Mouse (Mus musculus) midbrain, embryonic 12.5 days (tissue): ENCODE measurements around the gene Neurl4. TPM values are rescaled to one million over a fixed set of nuclear protein-coding genes. Genes with fewer than 3 reads are reported as not detected.
"Not testable (repeated sequence)": the region's sequence is repeated elsewhere in the genome, so short reads cannot be mapped to it uniquely, and the experiment has no call there.

ENCODE experiments used
- ATAC-seq: fragments of 200-750 bp; cut with Nextera tagmentation; 2 replicates; pipeline ENCODE4 v1.8.0; 2017; ENCODE audit warnings: low read depth, moderate TSS enrichment, moderate library complexity; ENCODE audit not compliant: low FRiP score
- H3K27ac ChIP-seq: fragments of 300-500 bp; sonication (generic); replicated peaks from 2 replicates; pipeline ENCODE4 v1.5.1; 2016; ENCODE audit warnings: mild to moderate bottlenecking
- H3K27me3 ChIP-seq: fragments of 300-500 bp; sonication (generic); 2 replicates; pipeline ENCODE4 v1.6.1; 2016; ENCODE audit warnings: mild to moderate bottlenecking
- H3K36me3 ChIP-seq: fragments of 300-500 bp; sonication (generic); 2 replicates; pipeline ENCODE4 v1.6.1; 2016
- H3K4me1 ChIP-seq: fragments of 300-500 bp; sonication (generic); 2 replicates; pipeline ENCODE4 v1.6.1; 2016
- H3K4me2 ChIP-seq: fragments of 300-500 bp; sonication (generic); replicated peaks from 2 replicates; pipeline ENCODE4 v1.6.1; 2016; ENCODE audit warnings: mild to moderate bottlenecking, moderate library complexity
- H3K4me3 ChIP-seq: fragments of 300-500 bp; sonication (generic); 2 replicates; pipeline ENCODE4 v1.5.1; 2016; ENCODE audit warnings: mild to moderate bottlenecking
- H3K9ac ChIP-seq: fragments of 300-500 bp; sonication (generic); replicated peaks from 2 replicates; pipeline ENCODE4 v1.6.1; 2016; ENCODE audit warnings: mild to moderate bottlenecking, moderate library complexity
- H3K9me3 ChIP-seq: fragments of 300-500 bp; sonication (generic); 2 replicates; pipeline ENCODE4 v1.6.1; 2016; ENCODE audit warnings: mild to moderate bottlenecking
- WGBS: fragments of 180-500 bp; shearing (Covaris S2); methylation state at CpG from one replicate; pipeline ENCODE4 v1.1.7; 2016; 5-methylcytosine and 5-hydroxymethylcytosine counted together
- microRNA-seq: library from miRNA; unstranded; fragments of <30 nt; microRNA quantifications from one replicate; pipeline ENCODE4, GENCODE M21; 2017
- polyA plus RNA-seq: library from polyadenylated mRNA; unstranded; fragments of >200 nt; fragmentation: Nextera tagmentation; extraction: Ambion mirVana; gene quantifications from 2 replicates; pipeline ENCODE4 v1.2.1, GENCODE M21; 2016

The Neurl4 gene
- polyA plus RNA-seq, 1 experiment from 2014 or later: 19.3 TPM

DNA sequence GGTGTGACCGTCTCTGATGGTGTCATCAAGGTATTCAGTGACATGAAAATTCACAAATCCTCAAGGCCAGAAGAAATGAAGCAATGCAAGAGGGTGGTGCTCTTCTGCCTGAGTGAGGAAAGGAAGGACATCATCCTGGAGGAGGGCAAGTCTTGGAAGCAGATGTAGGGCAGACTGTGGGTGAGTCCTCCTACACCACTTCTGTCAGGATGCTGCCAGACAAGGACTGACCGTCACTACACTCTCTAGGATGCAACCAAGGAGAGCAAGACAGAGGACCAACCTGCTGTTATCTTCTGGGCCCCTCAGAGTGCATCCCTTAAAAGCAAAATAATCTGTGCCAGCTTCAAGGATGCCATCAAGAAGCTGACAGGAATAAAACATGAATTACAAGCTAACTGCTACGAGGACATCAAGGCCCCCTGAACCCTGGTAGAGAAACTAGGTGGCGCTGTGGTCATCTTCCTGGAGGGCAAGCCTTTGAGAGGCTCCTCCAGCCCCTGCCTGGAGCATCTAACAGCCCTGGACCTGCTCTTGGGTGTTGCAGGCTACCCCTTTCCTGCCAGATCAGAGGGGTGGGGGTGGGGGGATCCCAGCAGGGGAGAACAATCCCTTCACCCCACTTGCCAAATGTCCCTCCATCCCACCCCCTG lies 50.1 kb downstream of the Neurl4 start:
- no peak overlapping the region for H3K4me2 ChIP-seq
- no peak overlapping the region for H3K4me3 ChIP-seq
- H3K27me3 ChIP-seq: peaks cover 16% of the 10 kb centered on the region
- WGBS: 40% methylated on average over 4 of the region's 4 CpGs
- H3K9ac ChIP-seq: no peak overlapping the region
- ATAC-seq: no peak
- H3K4me1 ChIP-seq: peaks cover 17% of the 10 kb centered on the region
- no peaks in the 10 kb centered on the region for H3K36me3 ChIP-seq
- no peak overlapping the region for H3K27ac ChIP-seq
- no peaks in the 10 kb centered on the region for H3K9me3 ChIP-seq

DNA sequence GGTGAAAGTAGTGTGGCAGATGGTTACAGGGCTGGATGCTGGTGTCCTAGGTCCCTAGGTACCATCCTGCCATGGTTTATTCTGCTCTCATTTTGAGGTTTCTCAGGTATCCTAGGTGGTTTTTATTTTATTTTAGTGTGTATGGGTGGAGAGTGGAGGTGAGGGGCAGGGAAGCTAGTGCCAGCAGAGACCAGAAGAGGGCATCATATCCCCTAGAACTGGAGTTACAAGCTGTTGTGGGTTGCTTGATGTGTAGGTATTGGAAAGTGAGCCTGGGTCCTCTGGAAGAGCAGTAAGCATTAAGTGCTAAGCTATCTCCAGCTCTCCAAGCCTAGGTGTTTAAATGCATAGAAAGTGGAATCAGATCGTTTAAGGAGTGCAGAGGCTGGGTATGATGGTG lies 51.4 kb downstream of the Neurl4 start:
- Histone ChIP-seq H3K9me3 (no peaks in the 10 kb centered on the region), H3K4me1 (peaks cover 14% of the 10 kb centered on the region), H3K36me3 (no peaks in the 10 kb centered on the region), H3K9ac (no peak overlapping the region), H3K27ac (no peak overlapping the region), H3K4me3 (no peak overlapping the region), H3K27me3 (peaks cover 16% of the 10 kb centered on the region), H3K4me2 (no peak overlapping the region)
- 46% methylated on average over 1 of the region's 1 CpGs for WGBS
- no peak for ATAC-seq

DNA sequence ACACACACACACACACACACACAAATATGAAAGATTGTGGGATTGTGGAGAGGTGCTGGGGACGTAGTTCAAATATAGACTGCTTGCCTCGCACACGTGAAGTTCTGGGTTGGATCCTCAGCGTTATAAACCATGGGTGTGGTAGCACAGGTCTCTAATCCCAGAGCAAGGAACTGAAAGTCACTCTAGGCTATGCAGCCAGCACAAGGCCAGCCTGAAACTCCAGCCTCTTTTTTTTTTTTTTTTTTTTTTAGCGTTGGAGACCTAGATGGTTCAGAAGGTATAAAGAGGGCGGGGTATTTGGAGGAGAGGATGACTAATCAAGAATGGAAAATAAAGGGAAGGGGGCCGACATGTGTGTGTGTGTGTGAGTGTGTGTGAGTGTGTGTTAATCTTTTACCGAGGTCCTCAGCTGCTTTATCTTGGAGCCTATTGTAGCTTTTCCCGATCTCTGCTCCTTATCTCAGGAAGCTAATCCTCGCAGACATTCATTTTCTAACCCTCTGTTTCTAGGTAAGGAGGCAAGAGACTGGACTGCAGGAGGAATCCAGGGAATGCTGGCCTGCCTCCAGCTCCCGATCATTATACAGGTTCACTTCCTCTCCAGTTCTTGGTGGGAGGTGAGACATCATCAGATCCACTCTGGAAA lies 52.5 kb downstream of the Neurl4 start:
- peaks cover 21% of the 10 kb centered on the region for H3K27me3 ChIP-seq
- no peak overlapping the region for H3K4me2 ChIP-seq
- WGBS: 71% methylated on average over 11 of the region's 11 CpGs
- no peak for ATAC-seq
- H3K36me3 ChIP-seq: no peaks in the 10 kb centered on the region
- no peak overlapping the region for H3K9ac ChIP-seq
- no peak overlapping the region for H3K4me3 ChIP-seq
- no peaks in the 10 kb centered on the region for H3K9me3 ChIP-seq
- no peak overlapping the region for H3K27ac ChIP-seq
- H3K4me1 ChIP-seq: peaks cover 4% of the 10 kb centered on the region

DNA sequence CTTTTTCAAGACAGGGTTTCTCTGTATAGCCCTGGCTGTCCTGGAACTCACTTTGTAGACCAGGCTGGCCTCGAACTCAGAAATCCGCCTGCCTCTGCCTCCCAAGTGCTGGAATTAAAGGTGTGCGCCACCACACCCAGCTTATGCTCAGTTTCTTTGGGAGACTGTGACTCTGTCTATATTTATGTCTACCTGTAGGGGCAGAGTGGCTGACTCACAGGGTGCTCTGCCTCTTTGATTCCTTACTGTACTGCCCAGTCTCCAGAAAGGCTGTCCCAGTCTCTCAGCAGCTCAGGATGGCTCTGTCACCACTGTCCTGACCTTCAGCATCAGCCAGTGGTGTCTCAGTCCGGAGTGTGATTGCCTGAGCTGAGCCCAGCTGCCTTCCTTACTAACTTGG lies 54.7 kb downstream of the Neurl4 start:
- not testable (repeated sequence) for H3K4me3 ChIP-seq, H3K36me3 ChIP-seq, H3K9me3 ChIP-seq, H3K4me2 ChIP-seq, H3K4me1 ChIP-seq, ATAC-seq, H3K27ac ChIP-seq, H3K9ac ChIP-seq
- 75% methylated on average over 4 of the region's 4 CpGs for WGBS
- H3K27me3 ChIP-seq: peaks cover 16% of the 10 kb centered on the region

DNA sequence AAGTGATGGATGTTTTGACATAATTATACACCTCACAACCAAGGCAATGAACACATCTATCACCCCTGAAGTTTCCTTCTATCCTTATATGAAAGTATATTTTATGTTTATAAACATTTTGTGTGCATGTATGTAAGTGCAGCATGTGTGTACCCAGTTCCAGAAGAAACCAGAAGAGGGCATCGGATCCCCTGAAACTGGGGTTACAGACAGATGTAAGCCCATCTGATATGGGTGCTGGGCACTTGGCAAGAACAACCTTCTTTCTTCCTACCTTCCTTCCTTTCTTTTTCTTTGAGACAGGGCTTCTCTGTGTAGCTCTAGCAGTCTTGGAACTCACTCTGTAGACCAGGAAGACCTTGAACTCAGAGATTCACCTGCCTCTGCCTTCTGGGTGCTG lies 55.3 kb downstream of the Neurl4 start:
- H3K4me1 ChIP-seq: no peaks in the 10 kb centered on the region
- WGBS: 88% methylated on average over 1 of the region's 1 CpGs
- no peak for ATAC-seq
- peaks cover 21% of the 10 kb centered on the region for H3K27me3 ChIP-seq
- no peaks in the 10 kb centered on the region for H3K36me3 ChIP-seq
- no peak overlapping the region for H3K4me3 ChIP-seq
- no peak overlapping the region for H3K9ac ChIP-seq
- no peak overlapping the region for H3K27ac ChIP-seq
- H3K4me2 ChIP-seq: no peak overlapping the region
- H3K9me3 ChIP-seq: no peaks in the 10 kb centered on the region

DNA sequence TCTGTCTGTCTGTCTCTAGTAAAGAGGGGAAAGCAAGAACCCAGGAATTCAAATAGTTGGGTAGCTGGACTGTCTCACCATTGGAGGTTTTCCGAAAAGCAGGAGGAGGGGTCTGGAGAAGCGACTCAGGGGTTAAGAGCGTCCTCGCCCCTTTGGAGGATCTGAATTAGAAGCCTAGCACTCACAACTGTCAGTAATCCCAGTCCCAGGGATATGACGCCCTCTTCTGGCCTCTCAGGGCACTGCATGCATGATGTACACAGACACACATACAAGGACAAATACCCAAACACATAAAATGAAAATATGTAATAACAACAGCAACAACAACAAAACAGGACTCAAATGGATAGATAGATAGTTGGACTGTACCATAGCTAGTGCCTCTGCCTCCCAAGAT lies 59.7 kb downstream of the Neurl4 start:
- Histone ChIP-seq H3K4me3 (no peak overlapping the region), H3K9ac (no peak overlapping the region), H3K27me3 (peaks cover 51% of the 10 kb centered on the region), H3K4me2 (no peak overlapping the region), H3K27ac (no peak overlapping the region), H3K9me3 (no peaks in the 10 kb centered on the region), H3K4me1 (no peaks in the 10 kb centered on the region), H3K36me3 (no peaks in the 10 kb centered on the region)
- WGBS: 29% methylated on average over 5 of the region's 5 CpGs
- ATAC-seq: no peak

DNA sequence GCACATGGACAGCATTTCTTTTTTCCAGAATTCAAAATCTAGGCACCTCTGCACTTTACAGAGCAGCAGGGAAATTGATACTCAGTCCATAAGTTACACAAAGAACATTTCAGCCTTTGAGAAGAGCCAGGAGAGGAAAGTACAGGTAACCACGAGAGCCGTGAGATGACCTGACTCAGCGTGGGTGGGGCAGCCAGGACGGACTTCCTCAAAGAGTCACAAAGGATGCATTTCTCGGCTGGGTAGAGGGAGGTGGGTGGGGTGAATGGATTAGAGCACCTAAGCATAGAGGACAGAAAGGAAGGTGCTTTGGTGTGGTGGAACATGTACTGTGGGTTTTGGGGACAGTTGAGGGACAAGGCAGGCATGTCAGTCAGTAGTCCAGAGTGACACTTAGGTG lies 61.0 kb downstream of the Neurl4 start:
- Histone ChIP-seq H3K4me1 (peaks cover 10% of the 10 kb centered on the region), H3K9ac (no peak overlapping the region), H3K4me3 (no peak overlapping the region), H3K9me3 (no peaks in the 10 kb centered on the region), H3K4me2 (no peak overlapping the region), H3K27ac (no peak overlapping the region), H3K27me3 (peaks cover 63% of the 10 kb centered on the region), H3K36me3 (no peaks in the 10 kb centered on the region)
- ATAC-seq: no peak
- 57% methylated on average over 5 of the region's 5 CpGs for WGBS

Small RNA genes lying within 50 kb of the gene (microRNA-seq; reads per million reads assigned to microRNA genes)
- not detected for gene Mir6924

Other genes starting within 250 kb of the Neurl4 start
- gene Sox15, start 245.8 kb upstream of the Neurl4 start, polyA plus RNA-seq: not detected in 2 replicates
- gene Mpdu1, start 238.4 kb upstream of the Neurl4 start, polyA plus RNA-seq: 79.4 and 79.9 TPM in 2 replicates
- gene Cd68, start 234.9 kb upstream of the Neurl4 start, polyA plus RNA-seq: 7.1 and 7.2 TPM in 2 replicates
- gene Eif4a1, start 228.6 kb upstream of the Neurl4 start, polyA plus RNA-seq: 608 and 698 TPM in 2 replicates
- gene Senp3, start 219.0 kb upstream of the Neurl4 start, polyA plus RNA-seq: 108 and 113 TPM in 2 replicates
- 0.41 and 0.77 TPM in 2 replicates for gene Tnfsf13, start 215.3 kb upstream of the Neurl4 start, polyA plus RNA-seq
- gene Tnfsf12, start 205.2 kb upstream of the Neurl4 start, polyA plus RNA-seq: 2.2 and 2.9 TPM in 2 replicates
- 0.65 and 1.3 TPM in 2 replicates for gene Tnfsfm13, start 205.0 kb upstream of the Neurl4 start, polyA plus RNA-seq
- gene Polr2a, start 142.4 kb upstream of the Neurl4 start, polyA plus RNA-seq: 32.0 and 37.1 TPM in 2 replicates
- 0.18 and 0.27 TPM in 2 replicates for gene Slc35g3, start 139.1 kb upstream of the Neurl4 start, polyA plus RNA-seq
- gene Zbtb4, start 135.2 kb upstream of the Neurl4 start, polyA plus RNA-seq: 2.0 TPM in 2 replicates
- 1.3 and 1.7 TPM in 2 replicates for gene Chrnb1, start 105.1 kb upstream of the Neurl4 start, polyA plus RNA-seq
- gene Fgf11, start 99.2 kb upstream of the Neurl4 start, polyA plus RNA-seq: 2.7 and 2.9 TPM in 2 replicates
- gene Tmem102, start 95.4 kb upstream of the Neurl4 start, polyA plus RNA-seq: 0.42 and 1.2 TPM in 2 replicates
- gene Gm39566, start 85.8 kb upstream of the Neurl4 start, polyA plus RNA-seq: not detected in 2 replicates
- not detected in 2 replicates for gene Spem2, start 82.6 kb upstream of the Neurl4 start, polyA plus RNA-seq
- gene Spem1, start 78.9 kb upstream of the Neurl4 start, polyA plus RNA-seq: 0.46 TPM in 1 of 2 replicates, not detected in the other
- 14.2 and 14.6 TPM in 2 replicates for gene Nlgn2, start 63.3 kb upstream of the Neurl4 start, polyA plus RNA-seq
- gene Tmem256, start 62.6 kb upstream of the Neurl4 start, polyA plus RNA-seq: 284 and 302 TPM in 2 replicates
- 62.9 and 70.1 TPM in 2 replicates for gene Plscr3, start 54.7 kb upstream of the Neurl4 start, polyA plus RNA-seq
- gene Tnk1, start 42.3 kb upstream of the Neurl4 start, polyA plus RNA-seq: 0.19 and 0.21 TPM in 2 replicates
- not detected in 2 replicates for gene Tmem95, start 23.1 kb upstream of the Neurl4 start, polyA plus RNA-seq
- gene Kctd11, start 19.7 kb upstream of the Neurl4 start, polyA plus RNA-seq: 2.7 and 3.3 TPM in 2 replicates
- gene Acap1, start 5.5 kb upstream of the Neurl4 start, polyA plus RNA-seq: 0.50 and 0.73 TPM in 2 replicates
- 21.8 and 23.2 TPM in 2 replicates for gene 2810408A11Rik, start 85 bp upstream of the Neurl4 start, polyA plus RNA-seq
- gene Gps2, start 12.8 kb downstream of the Neurl4 start, polyA plus RNA-seq: 93.1 and 97.6 TPM in 2 replicates
- gene Eif5a, start 20.9 kb downstream of the Neurl4 start, polyA plus RNA-seq: 1,395 and 1,465 TPM in 2 replicates
- gene Ybx2, start 34.7 kb downstream of the Neurl4 start, polyA plus RNA-seq: 5.0 and 5.6 TPM in 2 replicates
- 8.9 and 9.9 TPM in 2 replicates for gene Slc2a4, start 47.1 kb downstream of the Neurl4 start, polyA plus RNA-seq
- 2.9 and 3.7 TPM in 2 replicates for gene Cldn7, start 63.7 kb downstream of the Neurl4 start, polyA plus RNA-seq
- 21.4 and 27.5 TPM in 2 replicates for gene Ctdnep1, start 80.1 kb downstream of the Neurl4 start, polyA plus RNA-seq
- 127 and 131 TPM in 2 replicates for gene Elp5, start 81.4 kb downstream of the Neurl4 start, polyA plus RNA-seq
- gene Gabarap, start 90.1 kb downstream of the Neurl4 start, polyA plus RNA-seq: 552 and 567 TPM in 2 replicates
- gene Phf23, start 94.7 kb downstream of the Neurl4 start, polyA plus RNA-seq: 89.4 and 96.5 TPM in 2 replicates
- 45.3 and 49.2 TPM in 2 replicates for gene Dvl2, start 99.5 kb downstream of the Neurl4 start, polyA plus RNA-seq
- 50.7 and 57.9 TPM in 2 replicates for gene Acadvl, start 114.3 kb downstream of the Neurl4 start, polyA plus RNA-seq
- 23.9 and 30.2 TPM in 2 replicates for gene Dlg4, start 115.9 kb downstream of the Neurl4 start, polyA plus RNA-seq
- gene Asgr1, start 153.0 kb downstream of the Neurl4 start, polyA plus RNA-seq: 0.33 and 0.89 TPM in 2 replicates
- not detected in 2 replicates for gene Asgr2, start 191.6 kb downstream of the Neurl4 start, polyA plus RNA-seq
- 0.47 and 1.0 TPM in 2 replicates for gene Mgl2, start 229.3 kb downstream of the Neurl4 start, polyA plus RNA-seq